Mouse (Mus musculus): ENCODE results near the gene Hoxb3.

The Hoxb3 gene

DNA sequence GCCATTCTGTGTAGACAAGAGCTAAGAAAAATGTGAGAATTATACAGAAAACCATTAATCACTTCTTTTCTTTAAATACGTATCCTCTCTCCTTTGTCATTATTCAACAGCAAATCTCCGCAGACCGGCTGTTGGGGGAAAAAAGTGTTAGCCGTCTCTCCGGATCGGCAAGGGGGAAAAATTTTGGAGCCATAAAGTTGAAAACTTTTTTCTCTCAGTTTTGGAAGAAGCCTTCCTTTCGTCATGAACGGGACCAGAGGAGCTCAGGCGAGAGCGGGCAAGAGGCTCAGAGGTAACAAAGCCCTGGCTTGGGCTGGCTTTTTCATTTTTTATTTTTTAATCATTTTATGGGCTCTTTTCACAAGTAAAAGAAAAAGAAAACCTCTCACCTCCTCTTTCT lies at the start of gene Hoxb3:
Gene Hoxb3 (plus strand): TSS at position 173 of the 400 bp plus-strand sequence.
- DNase-seq (ENCODE audit: low spot score in 2 of 2) = no peak

DNA sequence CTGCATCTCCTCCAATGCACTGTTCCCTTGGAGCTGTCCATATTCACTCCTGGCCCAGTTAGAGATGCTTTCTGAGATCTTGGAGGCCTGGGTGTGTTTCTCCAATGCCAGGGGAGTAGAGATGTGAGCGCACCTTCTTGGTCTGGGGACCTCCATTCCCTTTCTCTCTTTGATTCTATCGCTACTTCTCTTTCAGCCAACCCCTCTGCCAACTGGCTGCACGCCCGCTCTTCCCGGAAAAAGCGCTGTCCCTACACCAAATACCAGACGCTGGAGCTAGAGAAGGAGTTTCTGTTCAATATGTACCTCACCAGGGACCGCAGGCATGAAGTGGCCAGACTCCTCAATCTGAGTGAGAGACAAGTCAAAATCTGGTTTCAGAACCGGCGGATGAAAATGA lies 48.7 kb upstream of the Hoxb3 start:
- no peak for DNase-seq (ENCODE audit: low spot score in 2 of 2)

DNA sequence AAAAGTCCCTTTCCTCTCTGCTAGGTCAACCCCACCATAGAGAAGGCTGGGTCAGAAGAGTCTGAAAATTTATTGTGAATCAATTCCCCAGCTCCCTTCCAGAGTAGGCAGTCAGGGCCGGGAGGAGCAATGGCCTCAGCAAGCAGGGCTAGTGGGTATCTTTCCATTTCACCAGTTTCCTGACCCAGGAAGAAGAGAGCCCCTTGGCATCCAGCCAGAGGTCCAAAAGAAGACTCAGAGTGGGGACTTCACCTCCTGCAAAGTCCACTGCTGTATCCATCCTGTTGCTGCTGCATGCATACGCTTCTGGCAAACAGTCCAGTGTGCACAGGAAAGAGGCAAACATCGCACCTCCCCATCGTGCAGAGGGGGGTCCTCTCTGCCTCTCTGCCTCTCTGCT lies 47.2 kb upstream of the Hoxb3 start:
- no peak for DNase-seq (ENCODE audit: low spot score in 2 of 2)

DNA sequence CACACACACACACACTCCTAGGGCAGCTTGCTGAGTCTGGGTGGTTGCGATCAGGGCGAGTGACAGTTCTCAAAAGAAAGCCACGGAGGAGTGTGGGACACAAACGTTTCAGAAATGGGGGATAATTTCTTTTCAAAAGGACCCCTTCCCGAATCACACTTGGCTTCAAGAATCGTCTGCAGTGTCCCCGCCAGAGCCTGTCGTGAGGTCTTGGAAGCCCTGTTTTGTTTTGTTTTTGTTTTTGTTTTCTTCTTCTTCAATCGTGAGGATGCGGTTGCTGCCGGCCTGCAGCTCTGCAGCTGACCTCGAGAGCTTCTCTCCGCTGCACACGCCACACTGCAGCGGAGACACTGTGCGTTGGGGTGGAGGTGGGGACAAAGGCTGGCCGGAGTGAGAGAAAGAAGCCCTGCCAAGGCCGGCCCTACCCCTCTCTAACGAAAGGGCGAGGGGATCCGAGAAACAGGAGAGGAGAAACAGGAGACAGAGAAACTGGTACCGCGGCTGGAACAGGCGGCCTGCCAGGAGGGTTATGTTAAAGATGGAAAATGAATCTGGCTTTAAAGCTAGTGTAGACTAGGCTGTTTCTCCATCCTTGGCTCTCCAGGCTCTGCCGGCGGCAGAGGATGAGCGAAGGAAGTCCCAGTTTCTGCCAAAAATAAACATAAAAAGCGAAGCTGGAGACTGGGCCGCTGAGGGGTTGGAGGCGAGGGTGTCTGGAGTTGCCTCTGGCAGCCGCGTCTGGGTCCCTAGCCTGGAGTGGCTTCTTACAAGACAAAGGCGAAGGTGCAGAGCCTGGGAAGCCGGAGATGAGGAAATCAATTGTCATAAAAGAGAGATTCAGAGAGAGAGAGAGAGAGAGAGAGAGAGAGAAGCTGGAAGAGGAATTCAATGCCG lies 45.7 kb upstream of the Hoxb3 start:
- DNase-seq (ENCODE audit: low spot score in 2 of 2) = no peak

DNA sequence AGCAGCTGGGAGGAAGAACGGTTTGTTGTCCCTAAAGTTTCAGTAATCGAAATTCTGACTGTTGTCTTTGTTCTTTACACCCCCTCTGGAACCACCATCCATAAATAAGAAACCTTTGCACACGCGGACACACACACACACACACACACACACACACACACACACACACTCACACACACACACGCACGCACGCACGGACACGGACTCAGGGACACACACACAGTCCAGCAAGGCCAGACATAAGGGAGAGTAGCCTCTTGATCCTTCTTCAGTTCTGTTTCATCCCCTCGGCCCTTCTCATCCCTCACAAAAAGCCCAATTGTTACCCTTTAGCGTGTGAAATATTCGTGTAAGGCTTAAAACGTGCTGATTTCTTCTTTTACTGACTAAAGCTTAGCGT lies 44.8 kb upstream of the Hoxb3 start:
- no peak for DNase-seq (ENCODE audit: low spot score in 2 of 2)

DNA sequence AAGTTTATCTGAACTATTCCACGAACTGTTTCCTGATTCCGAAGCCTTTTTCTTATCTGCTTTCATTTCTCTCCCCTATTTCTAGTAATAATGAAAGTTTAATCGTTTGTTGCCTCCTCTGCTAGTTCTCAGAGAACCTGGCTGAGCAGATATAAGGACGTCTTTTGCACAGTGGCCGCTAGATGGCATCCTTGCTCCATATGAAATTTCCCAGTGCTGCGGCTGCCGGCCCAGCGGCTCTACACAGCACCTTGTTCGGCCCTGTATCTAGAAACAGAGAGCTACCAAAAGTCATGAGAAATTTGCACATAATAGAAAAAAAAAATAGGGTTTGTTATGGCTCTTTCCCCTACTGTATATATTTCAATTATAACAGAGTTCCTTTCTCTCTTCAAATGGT lies 44.4 kb upstream of the Hoxb3 start:
- DNase-seq (ENCODE audit: low spot score in 2 of 2) = peak; percentile 36 to 76

DNA sequence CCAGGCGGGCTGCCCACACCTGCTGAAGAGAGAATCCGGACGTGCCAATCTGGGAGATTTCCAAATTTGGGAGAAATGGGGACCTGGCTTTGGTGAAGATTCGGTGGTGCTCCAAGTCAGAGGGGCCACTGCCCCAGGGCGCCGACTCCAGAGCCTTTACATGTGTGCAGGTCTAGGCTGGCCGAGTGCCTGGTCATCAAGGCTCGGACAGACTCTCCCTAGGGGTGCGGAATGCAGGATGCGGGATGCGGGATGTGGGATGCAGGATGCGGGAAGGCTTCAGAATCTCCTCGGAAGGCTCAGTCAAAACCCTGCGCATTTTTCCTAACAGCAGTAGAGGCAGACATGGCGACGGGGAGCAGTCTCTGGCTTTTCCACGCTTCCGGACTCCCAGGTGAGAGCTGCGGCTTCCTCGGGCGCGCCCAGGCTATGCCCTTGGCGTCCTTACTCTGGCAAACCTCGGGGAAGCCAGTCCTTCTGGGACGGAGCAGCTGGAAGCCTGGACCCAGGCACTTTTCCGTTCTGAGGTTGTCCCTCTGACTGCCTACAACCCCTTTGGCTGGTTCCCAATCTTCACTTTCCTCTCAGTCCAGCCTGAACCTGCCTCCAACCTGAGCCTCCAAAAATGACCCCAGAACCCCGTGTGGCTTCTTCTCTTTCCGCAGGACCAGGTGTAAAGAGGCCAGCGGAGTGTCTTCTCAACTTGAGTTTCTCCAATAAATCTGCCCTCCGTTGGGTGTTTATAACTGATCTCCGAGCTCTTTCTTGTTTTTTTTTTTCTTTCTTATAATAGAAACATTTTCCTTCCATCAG lies 43.5 kb upstream of the Hoxb3 start:
- no peak for DNase-seq (ENCODE audit: low spot score in 2 of 2)

DNA sequence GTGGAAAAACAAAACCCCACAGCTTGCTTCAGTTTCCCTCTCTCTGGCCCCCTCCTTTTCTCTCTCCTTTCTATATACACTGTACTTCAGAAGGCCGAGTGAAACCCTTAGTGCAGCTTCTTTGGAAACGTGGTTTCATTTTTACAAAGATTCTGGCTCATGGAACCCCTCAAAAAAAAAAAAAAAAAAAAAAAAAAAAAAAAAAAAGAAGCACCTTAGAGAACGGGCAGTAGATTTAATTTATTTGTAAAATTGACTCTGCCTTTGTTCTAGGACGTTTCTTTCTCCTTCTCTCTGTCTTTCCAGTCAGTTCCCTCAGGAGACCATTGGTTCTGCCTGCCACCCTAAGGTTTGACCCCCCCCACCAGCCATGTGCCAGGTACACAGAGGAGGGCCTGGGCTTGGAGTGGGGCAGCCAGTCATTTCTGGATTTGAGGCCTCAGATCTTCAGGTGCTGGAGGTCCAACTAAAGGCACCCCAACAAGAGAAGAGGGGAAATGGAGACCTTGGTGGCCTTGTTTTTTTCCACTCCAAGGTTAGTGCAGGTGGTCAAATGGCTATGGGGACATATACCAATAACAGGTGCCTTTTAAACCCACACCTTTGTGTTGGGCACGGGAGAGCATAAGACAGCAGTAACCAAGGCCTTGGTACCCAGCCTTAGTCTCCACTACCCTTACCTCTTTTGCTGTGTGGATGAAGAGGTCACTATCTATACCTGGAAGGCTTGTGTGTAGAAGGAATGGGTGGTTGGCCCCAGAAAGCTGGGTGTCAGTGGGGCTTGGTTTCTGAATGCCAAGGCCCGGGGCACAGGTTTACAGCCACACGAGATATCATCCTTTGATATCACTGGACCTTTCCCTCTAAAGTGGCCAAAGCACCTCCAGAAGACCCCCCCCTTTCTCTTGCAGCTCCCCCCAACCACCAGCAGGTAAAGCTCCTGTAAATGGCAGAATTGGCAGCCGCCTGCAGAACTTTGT lies 42.4 kb upstream of the Hoxb3 start:
- DNase-seq (ENCODE audit: low spot score in 2 of 2) = no peak

DNA sequence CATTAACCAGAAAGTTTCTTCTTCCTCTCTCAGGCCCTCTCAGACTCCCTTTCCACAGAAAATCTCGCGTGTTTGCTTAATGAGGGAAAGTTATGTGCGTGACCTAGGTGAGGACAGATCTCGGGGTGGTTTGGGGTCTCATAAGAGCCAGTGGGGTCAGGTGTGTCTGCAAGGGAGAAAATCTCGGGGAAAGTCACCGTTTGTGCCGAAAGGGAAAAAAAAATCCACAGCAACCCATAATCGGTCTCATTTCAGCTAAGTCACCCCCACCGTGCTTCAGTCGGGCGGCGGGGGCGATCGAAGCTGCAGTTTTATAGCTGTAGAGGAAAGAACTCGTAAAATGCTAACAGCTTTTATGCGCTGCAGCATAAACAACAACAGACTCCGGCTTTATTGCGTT lies 41.7 kb upstream of the Hoxb3 start:
- DNase-seq (ENCODE audit: low spot score in 2 of 2) = no peak

DNA sequence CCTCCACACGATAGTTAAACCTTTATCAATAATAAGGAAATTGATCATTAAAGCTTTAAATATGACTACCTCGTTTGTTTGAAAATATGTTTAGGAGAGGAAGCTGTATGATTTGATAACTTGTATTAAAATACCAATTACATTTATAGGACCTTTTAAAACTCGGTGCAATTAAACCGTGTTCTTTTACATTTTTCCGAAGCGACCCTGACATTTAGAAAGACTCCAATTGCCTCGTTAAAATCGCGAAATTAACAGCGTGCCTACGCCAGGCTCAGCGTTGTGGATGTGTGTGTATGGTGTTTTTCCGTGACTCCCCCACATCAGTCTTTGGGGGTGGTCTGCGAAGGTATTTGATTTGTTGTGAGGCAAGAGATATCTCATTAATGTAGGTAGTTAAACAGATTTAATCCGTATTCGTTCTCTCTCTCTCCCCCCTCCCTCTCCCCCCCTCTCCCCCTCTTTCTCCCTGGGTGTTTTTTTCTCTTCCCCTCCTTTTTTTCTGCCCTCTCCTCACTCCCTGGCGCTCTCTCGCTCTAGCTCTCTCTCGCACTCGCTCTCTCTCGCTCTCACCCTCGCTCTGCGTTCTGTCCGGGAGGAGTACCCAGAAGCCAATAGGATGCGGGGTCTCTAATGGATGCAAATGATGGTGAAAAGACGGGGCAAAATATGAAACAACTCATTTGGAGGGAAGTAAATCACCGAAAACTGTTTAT lies 41.1 kb upstream of the Hoxb3 start, which contains the start of gene Hoxb8:
Gene Hoxb8 (plus strand): TSS at position 51 of the 716 bp plus-strand sequence.
- DNase-seq (ENCODE audit: low spot score in 2 of 2) = no peak

DNA sequence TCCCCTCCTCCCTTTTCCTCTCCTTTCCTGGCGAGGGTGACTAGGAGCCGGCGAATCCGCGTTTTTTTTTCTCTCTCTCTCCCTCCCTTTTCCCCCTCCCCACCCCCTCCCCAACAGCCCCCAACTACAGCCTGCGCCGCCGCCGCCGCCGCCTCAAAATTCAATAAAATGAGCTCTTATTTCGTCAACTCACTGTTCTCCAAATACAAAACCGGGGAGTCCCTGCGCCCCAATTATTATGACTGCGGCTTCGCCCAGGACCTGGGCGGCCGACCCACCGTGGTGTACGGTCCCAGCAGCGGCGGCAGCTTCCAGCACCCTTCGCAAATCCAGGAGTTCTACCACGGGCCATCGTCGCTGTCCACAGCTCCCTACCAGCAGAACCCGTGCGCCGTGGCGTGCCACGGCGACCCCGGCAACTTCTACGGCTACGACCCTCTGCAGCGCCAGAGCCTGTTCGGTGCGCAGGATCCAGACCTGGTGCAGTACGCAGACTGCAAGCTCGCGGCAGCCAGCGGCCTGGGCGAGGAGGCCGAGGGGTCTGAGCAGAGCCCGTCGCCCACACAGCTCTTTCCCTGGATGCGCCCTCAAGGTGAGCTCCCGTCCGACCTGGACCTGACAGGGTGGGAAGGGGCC lies 40.2 kb upstream of the Hoxb3 start:
- DNase-seq (ENCODE audit: low spot score in 2 of 2) = no peak

DNA sequence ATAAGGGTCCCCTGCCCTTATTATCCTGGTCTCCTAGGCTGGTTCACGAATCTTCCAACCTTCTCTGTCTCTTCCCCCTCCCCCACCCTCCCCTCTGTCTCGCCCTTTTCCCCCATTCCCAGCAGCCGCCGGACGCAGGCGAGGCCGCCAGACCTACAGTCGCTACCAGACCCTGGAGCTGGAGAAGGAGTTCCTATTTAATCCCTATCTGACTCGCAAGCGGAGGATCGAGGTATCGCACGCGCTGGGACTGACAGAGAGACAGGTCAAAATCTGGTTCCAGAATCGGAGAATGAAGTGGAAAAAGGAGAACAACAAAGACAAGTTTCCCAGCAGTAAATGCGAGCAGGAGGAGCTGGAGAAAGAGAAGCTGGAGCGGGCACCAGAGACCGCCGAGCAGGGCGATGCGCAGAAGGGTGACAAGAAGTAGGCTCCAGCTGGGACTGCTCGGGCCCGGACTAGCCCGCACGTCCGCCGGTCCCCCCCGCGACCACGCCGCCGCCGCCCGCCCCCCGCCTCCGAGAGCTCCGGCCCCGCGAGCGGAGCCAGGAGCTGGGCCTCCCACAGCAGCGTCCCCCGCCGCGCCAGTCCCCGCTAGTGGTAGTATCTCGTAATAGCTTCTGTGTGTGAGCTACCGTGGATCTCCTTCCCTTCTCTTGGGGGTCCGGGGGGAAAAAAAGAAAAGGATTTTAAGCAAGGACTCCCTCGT lies 38.9 kb upstream of the Hoxb3 start:
- DNase-seq (ENCODE audit: low spot score in 2 of 2) = peak in 1 of 2 experiments; percentile 18

DNA sequence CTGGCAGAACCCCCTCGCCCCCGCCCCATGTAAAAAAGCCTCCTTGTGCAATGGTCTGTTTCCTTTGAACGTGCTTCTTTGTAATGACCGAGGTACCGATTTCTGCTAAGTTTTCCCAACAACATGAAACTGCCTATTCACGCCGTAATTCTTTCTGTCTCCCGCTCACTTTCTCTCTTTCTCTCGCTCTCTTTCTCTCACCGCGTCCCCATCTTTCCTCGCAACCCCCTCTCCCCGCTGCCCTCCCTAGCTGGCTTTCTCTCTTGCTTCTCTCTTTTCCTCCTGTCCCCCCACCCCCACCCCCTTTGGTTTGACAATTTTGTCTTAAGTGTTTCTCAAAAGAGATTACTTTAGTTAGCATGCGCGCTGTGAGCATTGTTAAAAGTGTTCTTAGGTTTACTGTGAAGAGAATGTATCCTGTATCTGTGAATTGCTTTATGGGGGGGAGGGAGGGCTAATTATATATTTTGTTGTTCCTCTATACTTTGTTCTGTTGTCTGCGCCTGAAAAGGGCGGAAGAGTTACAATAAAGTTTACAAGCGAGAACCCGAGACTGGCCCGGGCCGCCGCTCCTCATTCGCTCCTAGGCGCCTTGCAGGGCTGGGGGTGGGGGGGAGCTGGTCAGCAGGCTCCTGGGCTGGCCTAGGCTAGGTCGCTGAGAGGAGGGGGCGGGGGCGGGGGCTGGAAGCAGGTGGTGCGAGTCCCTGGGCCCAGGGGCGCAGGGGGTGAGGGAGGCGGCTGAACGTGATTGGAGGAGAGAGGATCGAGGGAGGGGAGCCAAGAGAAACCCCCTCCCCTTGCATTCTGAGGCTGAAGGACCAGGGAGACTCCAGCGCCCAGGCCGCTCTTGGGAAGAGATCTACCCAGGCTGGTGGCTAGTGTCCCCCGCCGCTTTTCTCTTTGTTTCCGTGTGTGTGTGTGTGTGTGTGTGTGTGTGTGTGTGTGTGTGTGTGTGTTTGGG lies 38.1 kb upstream of the Hoxb3 start:
- DNase-seq (ENCODE audit: low spot score in 2 of 2) = no peak

DNA sequence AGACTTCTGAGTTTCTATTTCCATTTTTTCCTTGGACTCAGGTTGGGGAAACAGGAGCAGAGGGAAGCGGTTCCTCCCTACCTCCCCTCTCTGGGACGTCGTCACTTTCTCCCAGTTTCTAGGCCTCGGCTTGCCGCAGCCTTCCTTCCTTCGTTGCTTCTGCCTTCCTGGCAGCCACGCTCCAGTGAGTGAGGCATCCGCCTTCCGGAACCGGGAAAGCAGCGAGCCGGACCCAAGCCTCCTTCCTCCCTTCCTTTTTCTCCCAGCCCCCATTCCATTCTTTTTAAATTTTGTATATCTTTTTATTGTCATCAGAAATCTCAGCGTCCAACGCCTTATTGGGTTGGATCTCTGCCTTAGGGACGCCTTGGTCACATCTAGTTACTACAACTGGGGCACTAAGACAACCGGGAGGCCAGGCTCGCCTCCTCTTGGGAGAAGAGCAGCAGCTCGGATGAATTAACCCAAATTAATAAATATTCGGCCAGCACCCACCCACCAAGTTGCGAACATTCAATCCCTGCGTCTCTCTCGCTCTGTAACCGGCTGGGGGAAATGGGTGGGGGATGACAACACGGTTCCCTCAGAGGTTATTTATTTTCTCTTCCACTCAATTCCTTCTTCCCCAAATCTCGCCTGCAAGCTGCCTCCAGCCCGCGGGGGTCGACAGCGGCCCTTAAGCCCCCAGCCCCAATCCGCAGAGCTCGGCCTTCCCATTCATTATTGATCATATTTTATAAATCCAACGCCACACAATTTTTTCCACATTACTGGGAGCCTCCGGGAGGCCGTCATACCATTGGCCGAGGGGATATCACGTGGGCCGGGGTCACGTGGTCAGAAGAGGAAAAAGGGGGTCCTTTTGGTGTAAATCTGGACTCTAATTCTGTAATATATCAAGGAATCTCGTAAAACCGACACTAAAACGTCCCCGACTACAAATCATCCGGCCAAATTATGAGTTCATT lies 37.1 kb upstream of the Hoxb3 start, which contains the start of gene Hoxb7:
Gene Hoxb7 (plus strand): TSS at position 853 of the 968 bp plus-strand sequence.
- no peak for DNase-seq (ENCODE audit: low spot score in 2 of 2)

DNA sequence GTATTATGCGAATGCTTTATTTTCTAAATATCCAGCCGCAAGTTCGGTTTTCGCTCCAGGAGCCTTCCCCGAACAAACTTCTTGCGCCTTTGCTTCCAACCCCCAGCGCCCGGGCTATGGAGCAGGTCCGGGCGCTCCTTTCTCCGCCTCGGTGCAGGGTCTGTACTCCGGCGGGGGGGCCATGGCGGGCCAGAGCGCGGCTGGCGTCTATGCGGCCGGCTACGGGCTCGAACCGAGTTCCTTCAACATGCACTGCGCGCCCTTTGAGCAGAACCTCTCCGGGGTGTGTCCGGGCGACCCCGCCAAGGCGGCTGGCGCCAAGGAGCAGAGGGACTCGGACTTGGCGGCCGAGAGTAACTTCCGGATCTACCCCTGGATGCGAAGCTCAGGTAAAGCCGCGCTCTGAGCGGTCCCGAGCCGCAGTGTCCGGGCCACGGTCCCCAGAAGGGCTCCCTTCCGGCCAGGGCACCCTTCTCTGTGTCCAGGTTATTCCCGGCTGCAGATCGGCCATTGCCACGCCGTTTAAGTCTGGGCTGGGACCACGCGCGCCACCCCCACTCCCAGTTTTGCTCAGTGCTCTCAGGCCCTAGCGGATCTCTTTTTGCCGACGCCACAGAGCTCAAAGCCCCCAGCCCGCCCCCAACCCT lies 36.3 kb upstream of the Hoxb3 start:
- DNase-seq (ENCODE audit: low spot score in 2 of 2) = no peak

DNA sequence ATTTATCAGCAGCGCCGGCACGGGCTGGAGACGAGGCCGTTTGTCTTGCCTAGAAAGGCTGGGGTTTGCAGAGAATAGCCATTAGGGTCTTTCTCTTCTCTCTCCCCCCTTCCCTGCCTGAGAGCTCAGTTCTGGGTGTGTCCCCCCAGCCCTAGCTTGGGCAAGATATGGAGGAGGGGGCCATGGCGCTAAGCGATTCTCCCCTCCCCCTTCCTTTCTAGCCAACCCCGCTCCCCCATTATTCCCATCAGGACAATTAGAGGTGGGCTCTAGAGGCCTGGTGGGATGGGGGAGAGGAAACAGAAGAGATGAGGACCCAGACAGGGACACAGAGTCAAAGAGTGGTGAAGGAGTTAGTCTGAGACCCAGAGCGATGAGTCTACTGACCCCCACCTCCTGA lies 35.7 kb upstream of the Hoxb3 start:
- no peak for DNase-seq (ENCODE audit: low spot score in 2 of 2)

Measured in thymus, postnatal 10 days (tissue).